Mouse (Mus musculus): Measurements from ENCODE around the gene Rps4x. TPM values are rescaled to one million over a fixed set of nuclear protein-coding genes. Genes with fewer than 3 reads are reported as not detected.

Gene Rps4x
- polyA plus RNA-seq, 1 experiment from 2014 or later, result 973 TPM

DNA sequence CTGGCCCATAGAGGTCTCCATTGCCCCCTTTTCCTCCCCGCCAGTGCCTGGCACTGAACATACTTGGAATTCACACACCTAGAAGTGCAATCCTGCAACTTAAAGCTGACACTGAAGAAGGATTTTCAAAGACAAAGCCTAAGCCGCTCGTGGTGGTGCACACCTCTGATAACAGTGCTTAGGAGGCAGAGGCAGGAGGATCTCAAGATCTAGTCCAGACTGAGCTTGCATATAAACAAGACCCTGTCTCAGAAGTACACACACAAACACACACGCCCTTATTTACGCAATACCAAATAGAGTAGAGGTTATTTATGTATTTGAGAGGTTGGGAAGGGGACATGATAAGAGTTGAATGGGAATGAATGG lies 31.8 kb downstream of the Rps4x start:
- DNase-seq (ENCODE audit: low spot score) (no peak), ATAC-seq (replicated peaks; ENCODE audit: low FRiP score) (no peak)
- Histone ChIP-seq H3K27me3 (replicated peaks; ENCODE audit: control insufficient read depth, insufficient read depth, low read length) (no peaks in the 10 kb centered on the region; the same call in 1 of the 2 replicates), H3K4me1 (replicated peaks; ENCODE audit: control insufficient read depth, insufficient read depth, low read length) (no peaks in the 10 kb centered on the region), H3K4me2 (peak overlapping the region; percentile 59), H3K9ac (ENCODE audit: low read depth, low read length) (peak overlapping the region; percentile 68), H3K9me3 (ENCODE audit: control insufficient read depth, low read length) (no peaks in the 10 kb centered on the region), H3K4me3 (ENCODE audit: low read depth, low read length) (peak overlapping the region; percentile 40; the same call in 1 of the 2 replicates), H3K36me3 (ENCODE audit: control insufficient read depth, insufficient read depth, low read length) (no peaks in the 10 kb centered on the region), H3K27ac (ENCODE audit: low read depth, low read length) (peak overlapping the region; percentile 79)
- WGBS, result 36% methylated on average over 5 of the region's 5 CpGs

DNA sequence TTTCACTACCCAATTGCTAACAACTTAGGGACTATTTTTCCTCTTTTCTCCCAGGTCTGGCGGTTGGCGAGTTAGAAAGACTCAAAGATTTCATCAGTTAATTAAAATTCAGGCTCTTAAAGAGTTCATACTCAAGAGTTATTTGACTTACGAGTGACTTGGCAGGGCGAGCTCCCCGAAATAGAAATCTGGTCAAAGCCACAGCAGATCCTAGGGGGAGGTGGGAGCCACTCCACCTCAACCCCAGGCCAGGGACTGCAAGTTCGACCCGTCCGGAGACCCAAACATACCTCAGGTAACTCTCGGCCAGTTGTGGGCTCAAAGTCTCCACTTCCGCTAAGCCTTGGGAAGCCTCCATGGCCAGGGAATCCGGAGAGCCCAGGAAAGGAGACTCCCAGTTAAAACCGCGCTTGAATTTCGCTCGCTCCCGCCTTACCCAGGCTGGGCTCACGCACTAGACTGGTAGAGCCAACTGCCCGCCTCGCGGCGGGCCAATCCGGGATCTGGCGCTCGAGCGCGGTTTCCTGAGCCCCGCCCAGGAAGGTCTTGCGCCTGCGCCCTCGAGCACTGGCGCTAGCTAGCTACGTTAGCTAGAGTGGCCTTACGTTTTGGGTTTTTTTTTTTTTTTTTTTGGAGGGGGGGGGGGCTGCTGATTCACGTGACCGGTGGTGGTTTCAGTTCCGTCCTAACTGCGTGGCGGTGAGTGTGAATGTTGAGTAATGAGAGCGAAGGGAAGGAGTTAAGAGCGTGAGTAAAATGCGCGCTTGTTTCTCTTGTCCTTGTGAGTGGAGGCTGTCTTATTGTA lies 32.4 kb downstream of the Rps4x start, which contains the start of gene Ercc6l:
Ercc6l (minus strand) TSS at position 474 of the 805 bp plus-strand sequence.
- no peaks in the 10 kb centered on the region for H3K9me3 ChIP-seq (ENCODE audit: control insufficient read depth, low read length)
- peak within 1 kb of the TSS; percentile 68 for H3K9ac ChIP-seq (ENCODE audit: low read depth, low read length)
- H3K27me3 ChIP-seq (replicated peaks; ENCODE audit: control insufficient read depth, insufficient read depth, low read length), result no peaks in the 10 kb centered on the region
- peak within 1 kb of the TSS; percentile 61 for H3K4me3 ChIP-seq (ENCODE audit: low read depth, low read length)
- WGBS, result 7% methylated on average over 42 of the region's 42 CpGs
- H3K4me1 ChIP-seq (replicated peaks; ENCODE audit: control insufficient read depth, insufficient read depth, low read length), result no peaks in the 10 kb centered on the region
- ATAC-seq (replicated peaks; ENCODE audit: low FRiP score), result peak; percentile 99
- peak; percentile 78 for DNase-seq (ENCODE audit: low spot score)
- H3K27ac ChIP-seq (ENCODE audit: low read depth, low read length), result peak within 1 kb of the TSS; percentile 79
- peak within 1 kb of the TSS; percentile 59 for H3K4me2 ChIP-seq
- peaks cover 3% of the 10 kb centered on the region; the same call in 1 of the 2 replicates for H3K36me3 ChIP-seq (ENCODE audit: control insufficient read depth, insufficient read depth, low read length)

GRCm38 (mm10) chrX:102141157-102141556 lies 48.0 kb downstream of the Rps4x start:
- Histone ChIP-seq H3K4me1 (replicated peaks; ENCODE audit: control insufficient read depth, insufficient read depth, low read length) (no peaks in the 10 kb centered on the region), H3K36me3 (ENCODE audit: control insufficient read depth, insufficient read depth, low read length) (peaks cover 3% of the 10 kb centered on the region; the same call in 1 of the 2 replicates), H3K9me3 (ENCODE audit: control insufficient read depth, low read length) (no peaks in the 10 kb centered on the region), H3K27ac (ENCODE audit: low read depth, low read length) (no peak overlapping the region), H3K4me2 (no peak overlapping the region), H3K27me3 (replicated peaks; ENCODE audit: control insufficient read depth, insufficient read depth, low read length) (no peaks in the 10 kb centered on the region), H3K9ac (ENCODE audit: low read depth, low read length) (no peak overlapping the region), H3K4me3 (ENCODE audit: low read depth, low read length) (no peak overlapping the region)
- WGBS, result 94% methylated on average over 1 of the region's 1 CpGs
- ATAC-seq (replicated peaks; ENCODE audit: low FRiP score), result no peak
- no peak for DNase-seq (ENCODE audit: low spot score)

Other genes with a start within 250 kb of the Rps4x start
- gene Rtl5, start 118.1 kb downstream of the Rps4x start, polyA plus RNA-seq (2014; fragmentation: Nextera tagmentation; extraction: Ambion mirVana), result 0.34 and 0.47 TPM in 2 replicates
- gene Pin4, start 69.9 kb downstream of the Rps4x start, polyA plus RNA-seq (2014; fragmentation: Nextera tagmentation; extraction: Ambion mirVana), result 75.7 and 82.0 TPM in 2 replicates
- 20.9 and 23.8 TPM in 2 replicates for gene Ercc6l, start 32.3 kb downstream of the Rps4x start, polyA plus RNA-seq (2014; fragmentation: Nextera tagmentation; extraction: Ambion mirVana)
- 118 and 122 TPM in 2 replicates for gene Cited1, start 62.8 kb upstream of the Rps4x start, polyA plus RNA-seq (2014; fragmentation: Nextera tagmentation; extraction: Ambion mirVana)